Comparison of ENCODE assay signal across 7 mouse cellular contexts in the genomic region with DNA sequence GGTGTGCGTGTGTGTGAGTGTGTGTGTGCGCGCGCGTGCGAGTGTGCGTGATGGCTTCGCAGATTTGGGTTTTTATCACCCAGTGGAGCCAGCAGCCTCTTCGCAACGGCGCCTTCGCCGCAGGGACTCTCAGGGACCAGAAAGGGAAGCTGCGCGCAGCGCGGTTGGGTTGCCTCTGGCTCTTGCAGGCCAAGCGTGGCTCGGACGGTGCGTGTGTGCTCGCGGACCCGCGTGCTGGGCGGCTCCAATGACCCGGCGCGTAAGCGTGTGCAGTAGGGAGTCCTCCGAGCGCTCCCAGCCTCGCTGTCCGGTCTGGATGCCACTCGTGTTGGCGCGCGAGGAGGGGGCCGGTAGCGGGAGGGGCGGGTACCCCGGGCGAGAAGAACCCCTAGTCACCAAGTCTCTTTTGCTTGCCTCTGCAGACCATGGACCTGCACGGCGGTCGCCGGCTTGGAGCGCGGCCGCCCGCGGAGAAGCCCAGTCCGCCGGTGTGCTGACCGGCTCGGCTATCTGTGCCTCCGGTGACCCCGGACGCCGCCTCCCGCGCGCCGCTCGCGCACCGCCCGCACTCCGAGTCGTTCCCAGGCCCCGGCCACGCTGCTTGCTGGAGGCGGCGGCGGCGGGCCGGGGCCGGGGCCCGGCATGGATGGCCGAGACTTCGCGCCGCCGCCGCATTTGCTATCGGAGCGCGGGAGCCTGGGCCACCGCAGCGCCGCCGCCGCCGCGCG. TPM values are rescaled to one million over a fixed set of nuclear protein-coding genes. Genes with fewer than 3 reads are reported as not detected.
DNase-seq lines count a peak whose midpoint lies in the region; ATAC-seq and TF ChIP-seq lines count a peak whose summit lies in the region.

No protein-coding gene starts in this region.

- TF ChIP-seq CTCF in C2C12 (IDR thresholded peaks at IDR 0.05; ENCODE audit: control insufficient read depth, insufficient read depth, insufficient read length): no peak

- peak; percentile 68 for DNase-seq in MN1 (ENCODE audit: low spot score)
- peak; percentile 86 for DNase-seq in embryo, embryonic 11 days
- DNase-seq in kidney, postnatal 25 days: peak; percentile 60 to 80

- H3K27me3 ChIP-seq in C2C12 (ENCODE audit: control insufficient read depth, insufficient read depth, insufficient read length): no peaks in the 10 kb centered on the region
- H3K27me3 ChIP-seq in heart, embryonic 15.5 days: no peaks in the 10 kb centered on the region
- peaks cover 67% of the 10 kb centered on the region for H3K27me3 ChIP-seq in megakaryocyte, embryonic 14.5 days (replicated peaks)
- no peaks in the 10 kb centered on the region for H3K27me3 ChIP-seq in stomach, embryonic 15.5 days (replicated peaks)

- H3K79me3 ChIP-seq in C2C12 (ENCODE audit: low read depth): peaks cover 78% of the 10 kb centered on the region

- WGBS in heart, embryonic 15.5 days: under 1% methylated on average over 95 of the region's 96 CpGs
- under 1% methylated on average over 96 of the region's 96 CpGs for WGBS in stomach, embryonic 15.5 days

- H3K4me1 ChIP-seq in heart, embryonic 15.5 days (replicated peaks): peaks cover 40% of the 10 kb centered on the region
- H3K4me1 ChIP-seq in megakaryocyte, embryonic 14.5 days: peaks cover 73% of the 10 kb centered on the region
- peaks cover 37% of the 10 kb centered on the region for H3K4me1 ChIP-seq in stomach, embryonic 15.5 days

- no peak for ATAC-seq in heart, embryonic 15.5 days (replicated peaks; ENCODE audit: insufficient number of reproducible peaks, insufficient read depth, low FRiP score, low read depth)
- ATAC-seq in stomach, embryonic 15.5 days (ENCODE audit: insufficient read depth, low FRiP score, low read depth): no peak

- no peaks in the 10 kb centered on the region for H3K9me3 ChIP-seq in heart, embryonic 15.5 days (replicated peaks)
- no peaks in the 10 kb centered on the region for H3K9me3 ChIP-seq in megakaryocyte, embryonic 14.5 days
- H3K9me3 ChIP-seq in stomach, embryonic 15.5 days: no peaks in the 10 kb centered on the region

- H3K4me2 ChIP-seq in heart, embryonic 15.5 days: peak overlapping the region; percentile 85
- peak overlapping the region; percentile 94 for H3K4me2 ChIP-seq in stomach, embryonic 15.5 days

- peak overlapping the region; percentile 71 for H3K4me3 ChIP-seq in C2C12 (ENCODE audit: insufficient read depth, poor library complexity, severe bottlenecking)
- H3K4me3 ChIP-seq in heart, embryonic 15.5 days: peak overlapping the region; percentile 70
- peak overlapping the region; percentile 98 for H3K4me3 ChIP-seq in megakaryocyte, embryonic 14.5 days (replicated peaks)
- peak overlapping the region; percentile 55 for H3K4me3 ChIP-seq in stomach, embryonic 15.5 days (replicated peaks)

- H3K27ac ChIP-seq in heart, embryonic 15.5 days: peak overlapping the region; percentile 87
- peak overlapping the region; percentile 85 for H3K27ac ChIP-seq in stomach, embryonic 15.5 days

- no peaks in the 10 kb centered on the region for H3K36me3 ChIP-seq in C2C12 (ENCODE audit: control insufficient read depth, insufficient read depth)
- no peaks in the 10 kb centered on the region for H3K36me3 ChIP-seq in heart, embryonic 15.5 days
- H3K36me3 ChIP-seq in megakaryocyte, embryonic 14.5 days (replicated peaks; ENCODE audit: low read length): no peaks in the 10 kb centered on the region
- H3K36me3 ChIP-seq in stomach, embryonic 15.5 days: no peaks in the 10 kb centered on the region

- H3K79me2 ChIP-seq in C2C12 (ENCODE audit: control insufficient read depth, insufficient read depth): peaks cover 96% of the 10 kb centered on the region

- H3ac ChIP-seq in C2C12 (ENCODE audit: control insufficient read depth, insufficient read length, low read depth): peak overlapping the region; percentile 82

- H3K9ac ChIP-seq in heart, embryonic 15.5 days: peak overlapping the region; percentile 94
- H3K9ac ChIP-seq in stomach, embryonic 15.5 days: peak overlapping the region; percentile 83

TF ChIP-seq in C2C12, 6 proteins besides CTCF, POLR2A, EP300 and RAD21:
- TF ChIP-seq CEBPB (IDR thresholded peaks at IDR 0.05; ENCODE audit: low read depth): no peak
- TF ChIP-seq MAX (IDR thresholded peaks at IDR 0.05): peak; percentile 51

RNA-seq across cellular contexts. Expression of gene Bahcc1, which starts 3.9 kb away (rescaled TPM):
- polyA plus RNA-seq in C2C12 (2012; fragmentation: generic; extraction: Trizol): 10.8 TPM
- polyA plus RNA-seq in heart, embryonic 15.5 days (2015; fragmentation: Nextera tagmentation; extraction: Ambion mirVana): 4.2 and 5.7 TPM in 2 replicates
- polyA plus RNA-seq in megakaryocyte, embryonic 14.5 days (2012; ENCODE audit: insufficient read depth, low replicate concordance): 10.2 and 26.1 TPM in 2 replicates
- 7.2 and 7.9 TPM in 2 replicates for polyA plus RNA-seq in stomach, embryonic 15.5 days (2015; fragmentation: Nextera tagmentation; extraction: Ambion mirVana)
